In genomic region chr19:26731121-26731520, GRCm38 (mm10) we compare ENCODE assay signal across 21 mouse cellular contexts.
DNase-seq lines count a peak whose midpoint lies in the region; ATAC-seq and TF ChIP-seq lines count a peak whose summit lies in the region.
"Had no signal": no experiment of that assay in that cellular context is flagged by ENCODE, and none has a peak within 500 bp of the region (broad histone marks: within the 10 kb centered on the region; RNA-seq: fewer than 3 reads in every experiment).

No protein-coding gene starts in this region.

- TF ChIP-seq EP300 in lung, postnatal 0 days (IDR thresholded peaks at IDR 0.05) = no peak

- no peak overlapping the region for H3K9ac ChIP-seq in forebrain, postnatal 0 days
- H3K9ac ChIP-seq in forebrain, embryonic 14.5 days (ENCODE audit: low read length) = no peak overlapping the region
- no peak overlapping the region for H3K9ac ChIP-seq in lung, postnatal 0 days (replicated peaks; ENCODE audit: low read depth)
- no peak overlapping the region for H3K9ac ChIP-seq in limb, embryonic 12.5 days (replicated peaks)
- H3K9ac ChIP-seq in hindbrain, embryonic 13.5 days = no peak overlapping the region
- H3K9ac ChIP-seq: intestine, embryonic 15.5 days; liver, embryonic 14.5 days; lung, embryonic 14.5 days; midbrain, embryonic 13.5 days; neural tube, embryonic 13.5 days had no signal

- no peaks in the 10 kb centered on the region for H3K9me3 ChIP-seq in forebrain, postnatal 0 days (ENCODE audit: low read length)
- H3K9me3 ChIP-seq in forebrain, embryonic 14.5 days (replicated peaks; ENCODE audit: control insufficient read depth, low read length) = no peaks in the 10 kb centered on the region
- H3K9me3 ChIP-seq in lung, postnatal 0 days (ENCODE audit: low read length) = no peaks in the 10 kb centered on the region
- no peaks in the 10 kb centered on the region for H3K9me3 ChIP-seq in limb, embryonic 12.5 days
- no peaks in the 10 kb centered on the region for H3K9me3 ChIP-seq in hindbrain, embryonic 13.5 days
- H3K9me3 ChIP-seq: intestine, embryonic 15.5 days; megakaryocyte, embryonic 14.5 days; midbrain, embryonic 13.5 days; neural tube, embryonic 13.5 days had no signal

- 71% methylated on average over 4 of the region's 4 CpGs for WGBS in forebrain, postnatal 0 days
- WGBS in forebrain, embryonic 14.5 days = 94% methylated on average over 4 of the region's 4 CpGs
- WGBS in lung, postnatal 0 days = 69% methylated on average over 4 of the region's 4 CpGs
- 71% methylated on average over 4 of the region's 4 CpGs for WGBS in limb, embryonic 12.5 days
- WGBS in hindbrain, embryonic 13.5 days = 93% methylated on average over 4 of the region's 4 CpGs

- no peak for TF ChIP-seq CTCF in forebrain, postnatal 0 days (IDR thresholded peaks at IDR 0.05; ENCODE audit: low read depth)
- TF ChIP-seq CTCF in lung, postnatal 0 days (IDR thresholded peaks at IDR 0.05) = no peak

- ATAC-seq in forebrain, postnatal 0 days = peak; percentile 11; the same call in 1 of the 2 replicates
- ATAC-seq in forebrain, embryonic 14.5 days = no peak
- ATAC-seq in lung, postnatal 0 days = no peak
- no peak for ATAC-seq in limb, embryonic 12.5 days (ENCODE audit: insufficient number of reproducible peaks, insufficient read depth, low FRiP score, low TSS enrichment, low read depth)
- ATAC-seq in hindbrain, embryonic 13.5 days (ENCODE audit: low FRiP score) = no peak
- ATAC-seq: hindbrain, postnatal 0 days; intestine, embryonic 15.5 days; midbrain, embryonic 13.5 days had no signal

- H3K4me2 ChIP-seq in forebrain, postnatal 0 days (ENCODE audit: low read depth) = no peak overlapping the region
- no peak overlapping the region for H3K4me2 ChIP-seq in forebrain, embryonic 14.5 days (ENCODE audit: low read length)
- H3K4me2 ChIP-seq in lung, postnatal 0 days (replicated peaks; ENCODE audit: low read depth, low read length) = no peak overlapping the region
- H3K4me2 ChIP-seq in limb, embryonic 12.5 days = no peak overlapping the region
- no peak overlapping the region for H3K4me2 ChIP-seq in hindbrain, embryonic 13.5 days
- H3K4me2 ChIP-seq: intestine, embryonic 15.5 days; lung, embryonic 14.5 days; midbrain, embryonic 13.5 days; neural tube, embryonic 13.5 days had no signal

- no peaks in the 10 kb centered on the region; the same call in 1 of the 2 replicates for H3K4me1 ChIP-seq in forebrain, postnatal 0 days (ENCODE audit: insufficient read depth)
- peaks cover 14% of the 10 kb centered on the region for H3K4me1 ChIP-seq in forebrain, embryonic 14.5 days (ENCODE audit: control insufficient read depth, insufficient read depth, low read length)
- H3K4me1 ChIP-seq in lung, postnatal 0 days (ENCODE audit: insufficient read depth, low read depth, low read length) = peaks cover 8% of the 10 kb centered on the region; the same call in 1 of the 2 replicates
- H3K4me1 ChIP-seq in limb, embryonic 12.5 days (replicated peaks) = peaks cover 54% of the 10 kb centered on the region
- H3K4me1 ChIP-seq in hindbrain, embryonic 13.5 days (replicated peaks) = peaks cover 24% of the 10 kb centered on the region
- H3K4me1 ChIP-seq: intestine, embryonic 15.5 days had no signal

- no peak overlapping the region for H3K27ac ChIP-seq in forebrain, postnatal 0 days (ENCODE audit: low read depth, low read length)
- H3K27ac ChIP-seq in forebrain, embryonic 14.5 days (ENCODE audit: low read depth, low read length) = no peak overlapping the region
- H3K27ac ChIP-seq in lung, postnatal 0 days (ENCODE audit: low read length) = peak overlapping the region; percentile 3; the same call in 1 of the 2 replicates
- 0 out of 2 replicates have a peak overlapping the region, but pooled peaks have one; percentile 37 for H3K27ac ChIP-seq in limb, embryonic 12.5 days
- H3K27ac ChIP-seq in hindbrain, embryonic 13.5 days = no peak overlapping the region
- H3K27ac ChIP-seq: hindbrain, postnatal 0 days; intestine, embryonic 15.5 days; kidney, postnatal 0 days; liver, embryonic 14.5 days; midbrain, embryonic 13.5 days; neural tube, embryonic 13.5 days had no signal

- no peak overlapping the region for H3K4me3 ChIP-seq in forebrain, postnatal 0 days (ENCODE audit: low read depth, low read length)
- no peak overlapping the region for H3K4me3 ChIP-seq in forebrain, embryonic 14.5 days (ENCODE audit: low read depth, low read length)
- no peak overlapping the region for H3K4me3 ChIP-seq in lung, postnatal 0 days (ENCODE audit: low read depth, low read length)
- no peak overlapping the region for H3K4me3 ChIP-seq in limb, embryonic 12.5 days (replicated peaks)
- H3K4me3 ChIP-seq in hindbrain, embryonic 13.5 days = no peak overlapping the region
- H3K4me3 ChIP-seq: intestine, embryonic 15.5 days; megakaryocyte, embryonic 14.5 days; midbrain, embryonic 13.5 days; neural tube, embryonic 13.5 days had no signal

- H3K27me3 ChIP-seq in forebrain, postnatal 0 days (ENCODE audit: insufficient read depth, low read length) = no peaks in the 10 kb centered on the region
- no peaks in the 10 kb centered on the region for H3K27me3 ChIP-seq in forebrain, embryonic 14.5 days (replicated peaks; ENCODE audit: control insufficient read depth, insufficient read depth, low read length)
- H3K27me3 ChIP-seq in lung, postnatal 0 days (replicated peaks; ENCODE audit: insufficient read depth, low read length) = no peaks in the 10 kb centered on the region
- no peaks in the 10 kb centered on the region for H3K27me3 ChIP-seq in limb, embryonic 12.5 days
- H3K27me3 ChIP-seq in hindbrain, embryonic 13.5 days = no peaks in the 10 kb centered on the region
- H3K27me3 ChIP-seq: intestine, embryonic 15.5 days; megakaryocyte, embryonic 14.5 days; midbrain, embryonic 13.5 days; neural tube, embryonic 13.5 days had no signal

- no peak for DNase-seq in forebrain, postnatal 0 days
- DNase-seq in forebrain, embryonic 14.5 days (ENCODE audit: low spot score) = no peak
- DNase-seq in lung, postnatal 0 days (ENCODE audit: low spot score) = no peak
- no peak for DNase-seq in lung, postnatal 25 days (ENCODE audit: low spot score)
- no peak for DNase-seq in yolk sac, embryonic 10.5 days (ENCODE audit: low spot score)
- DNase-seq: adrenal gland, postnatal 25 days; heart, postnatal 14 days; kidney, postnatal 4 days; left cerebral cortex, postnatal 4 days; lung, postnatal 4 days; right cerebral cortex, postnatal 14 days had no signal

- H3K36me3 ChIP-seq in forebrain, postnatal 0 days (ENCODE audit: insufficient read depth) = no peaks in the 10 kb centered on the region
- no peaks in the 10 kb centered on the region for H3K36me3 ChIP-seq in forebrain, embryonic 14.5 days (ENCODE audit: control insufficient read depth, insufficient read depth, low read length)
- no peaks in the 10 kb centered on the region; the same call in 1 of the 2 replicates for H3K36me3 ChIP-seq in lung, postnatal 0 days (ENCODE audit: insufficient read depth, low read length)
- no peaks in the 10 kb centered on the region for H3K36me3 ChIP-seq in limb, embryonic 12.5 days
- H3K36me3 ChIP-seq in hindbrain, embryonic 13.5 days = no peaks in the 10 kb centered on the region
- H3K36me3 ChIP-seq: intestine, embryonic 15.5 days; midbrain, embryonic 13.5 days; neural tube, embryonic 13.5 days had no signal

Comparison
In these comparisons a context has a peak if more than half of its experiments do, and no peak if none do; other contexts are left out.
1. H3K27ac ChIP-seq: peak in lung, postnatal 0 days (single experiment) and limb, embryonic 12.5 days (single experiment); none in forebrain, postnatal 0 days (single experiment), forebrain, embryonic 14.5 days (single experiment) and hindbrain, embryonic 13.5 days (single experiment).